ENCODE assay signal across 17 mouse cellular contexts in genomic region chr2:172413894-172414293, GRCm38 (mm10). TPM values are rescaled to one million over a fixed set of nuclear protein-coding genes. Genes with fewer than 3 reads are reported as not detected.
"Had no signal": no experiment of that assay in that cellular context is flagged by ENCODE, and none has a peak within 500 bp of the region (broad histone marks: within the 10 kb centered on the region; RNA-seq: fewer than 3 reads in every experiment).

No protein-coding gene starts in this region.

- H3K27ac ChIP-seq: intestine, embryonic 15.5 days; layer of hippocampus, adult 2 months; limb, embryonic 13.5 days; liver, embryonic 15.5 days; neural tube, embryonic 13.5 days had no signal

- ATAC-seq: intestine, embryonic 15.5 days; midbrain, embryonic 16.5 days had no signal

- H3K4me2 ChIP-seq: intestine, embryonic 15.5 days; kidney, embryonic 15.5 days; limb, embryonic 13.5 days; liver, embryonic 15.5 days; neural tube, embryonic 13.5 days had no signal

- DNase-seq: kidney, adult 18-20 months; left cerebral cortex, postnatal 4 days; lung, postnatal 14 days; right cerebral cortex, postnatal 4 days; spleen, adult 18-20 months; thymus, adult 18-20 months; thymus, postnatal 14 days had no signal

- H3K9ac ChIP-seq: intestine, embryonic 15.5 days; kidney, embryonic 15.5 days; limb, embryonic 13.5 days; liver, embryonic 15.5 days; neural tube, embryonic 13.5 days had no signal

- H3K4me3 ChIP-seq: intestine, embryonic 15.5 days; kidney, embryonic 15.5 days; layer of hippocampus, adult 2 months; limb, embryonic 13.5 days; liver, embryonic 15.5 days; neural tube, embryonic 13.5 days had no signal

- H3K9me3 ChIP-seq: intestine, embryonic 15.5 days; kidney, embryonic 15.5 days; limb, embryonic 13.5 days; liver, embryonic 15.5 days; neural tube, embryonic 13.5 days had no signal

- H3K27me3 ChIP-seq: intestine, embryonic 15.5 days; kidney, embryonic 15.5 days; limb, embryonic 13.5 days; liver, embryonic 15.5 days; neural tube, embryonic 13.5 days had no signal

- H3K4me1 ChIP-seq: intestine, embryonic 15.5 days had no signal

- H3K36me3 ChIP-seq: intestine, embryonic 15.5 days; kidney, embryonic 15.5 days; limb, embryonic 13.5 days; liver, embryonic 15.5 days; neural tube, embryonic 13.5 days had no signal

RNA-seq across cellular contexts. Expression of gene Cass4, which starts 20.3 kb away (rescaled TPM):
- total RNA-seq: liver, adult 2 months; megakaryocyte-erythroid progenitor cell, adult 5-6 weeks had no signal
- polyA plus RNA-seq: liver, adult 2 months had no signal

RNA-seq across cellular contexts. Expression of gene Gcnt7, which starts 44.5 kb away (rescaled TPM):
- total RNA-seq: layer of hippocampus, adult 2 months; layer of hippocampus, postnatal 10 days; left cerebral cortex, postnatal 4 days; liver, adult 2 months; megakaryocyte-erythroid progenitor cell, adult 5-6 weeks had no signal
- polyA plus RNA-seq: liver, adult 2 months had no signal
